Mouse (Mus musculus) activated CD4-positive, CD25-positive, alpha-beta regulatory T cell, adult 4 months (primary cell): ENCODE data around the gene Gse1. TPM values are rescaled to one million over a fixed set of nuclear protein-coding genes. Genes with fewer than 3 reads are reported as not detected.
"Not testable (repeated sequence)": the region's sequence is repeated elsewhere in the genome, so short reads cannot be mapped to it uniquely, and the experiment has no call there.

Experiments
- ATAC-seq: one replicate; pipeline ENCODE4 v1.8.0; 2017
- polyA plus RNA-seq, 2 experiments: library from polyadenylated mRNA; unstranded; fragments of 100-300 nt; shearing (Covaris generic); gene quantifications; one replicate each; pipeline ENCODE4 v1.2.1; 2017

The Gse1 gene
- polyA plus RNA-seq, 2 experiments from 2014 or later = 2.9 to 4.1 TPM

GRCm38 (mm10) chr8:120327131-120327554 is 98.9 kb downstream of the Gse1 start:
- no peak for ATAC-seq

- no peak for ATAC-seq
Observed at GRCm38 (mm10) chr8:120328361-120329022, 100.2 kb downstream of the Gse1 start.

- no peak for ATAC-seq
Observed at GRCm38 (mm10) chr8:120329030-120329748, 100.9 kb downstream of the Gse1 start.

DNA sequence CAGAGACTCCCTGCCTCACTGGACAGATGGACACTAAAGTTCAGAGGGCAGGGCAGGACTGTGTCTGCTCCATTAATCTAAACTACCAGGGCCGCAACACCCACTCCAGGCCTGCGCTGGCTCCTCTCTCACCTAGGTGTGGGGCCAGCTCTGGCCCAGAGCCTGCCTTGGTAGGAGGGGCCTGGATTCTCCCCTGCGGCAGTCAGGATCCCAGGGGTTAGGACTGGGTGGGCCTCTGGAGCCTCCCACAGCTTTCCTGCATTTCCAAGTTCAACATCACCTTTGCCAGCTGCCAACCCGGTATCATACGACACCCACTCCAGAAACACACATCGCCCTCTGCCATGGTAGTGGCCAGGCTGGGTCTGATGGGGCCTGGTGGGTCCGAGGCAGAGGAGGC is 102.8 kb downstream of the Gse1 start:
- ATAC-seq = no peak

- ATAC-seq = peak; percentile 92
Observed at GRCm38 (mm10) chr8:120332379-120333229, 104.3 kb downstream of the Gse1 start.

- no peak for ATAC-seq
Observed at GRCm38 (mm10) chr8:120333681-120334080, 105.4 kb downstream of the Gse1 start.

GRCm38 (mm10) chr8:120334261-120334660 is 106.0 kb downstream of the Gse1 start:
- not testable (repeated sequence) for ATAC-seq

DNA sequence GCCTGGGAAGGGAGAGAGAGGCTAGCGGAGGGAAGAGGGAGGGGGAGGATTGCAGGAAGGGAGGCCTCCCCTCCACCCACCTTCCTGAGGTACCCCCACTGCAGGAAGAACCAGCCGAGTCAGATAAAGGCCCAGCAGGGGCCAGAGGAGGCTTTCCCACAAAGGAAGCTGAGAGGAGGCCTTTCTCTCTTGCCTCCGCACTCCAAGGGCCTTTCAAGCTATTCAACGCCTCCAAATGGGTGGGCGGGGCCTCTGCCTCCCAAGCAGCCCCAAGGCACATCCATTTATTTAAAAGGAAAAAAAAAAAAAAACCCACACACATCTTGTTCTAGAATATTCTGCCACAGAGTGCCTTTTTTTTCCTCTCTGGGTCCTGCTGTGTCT is 106.6 kb downstream of the Gse1 start:
- no peak for ATAC-seq

DNA sequence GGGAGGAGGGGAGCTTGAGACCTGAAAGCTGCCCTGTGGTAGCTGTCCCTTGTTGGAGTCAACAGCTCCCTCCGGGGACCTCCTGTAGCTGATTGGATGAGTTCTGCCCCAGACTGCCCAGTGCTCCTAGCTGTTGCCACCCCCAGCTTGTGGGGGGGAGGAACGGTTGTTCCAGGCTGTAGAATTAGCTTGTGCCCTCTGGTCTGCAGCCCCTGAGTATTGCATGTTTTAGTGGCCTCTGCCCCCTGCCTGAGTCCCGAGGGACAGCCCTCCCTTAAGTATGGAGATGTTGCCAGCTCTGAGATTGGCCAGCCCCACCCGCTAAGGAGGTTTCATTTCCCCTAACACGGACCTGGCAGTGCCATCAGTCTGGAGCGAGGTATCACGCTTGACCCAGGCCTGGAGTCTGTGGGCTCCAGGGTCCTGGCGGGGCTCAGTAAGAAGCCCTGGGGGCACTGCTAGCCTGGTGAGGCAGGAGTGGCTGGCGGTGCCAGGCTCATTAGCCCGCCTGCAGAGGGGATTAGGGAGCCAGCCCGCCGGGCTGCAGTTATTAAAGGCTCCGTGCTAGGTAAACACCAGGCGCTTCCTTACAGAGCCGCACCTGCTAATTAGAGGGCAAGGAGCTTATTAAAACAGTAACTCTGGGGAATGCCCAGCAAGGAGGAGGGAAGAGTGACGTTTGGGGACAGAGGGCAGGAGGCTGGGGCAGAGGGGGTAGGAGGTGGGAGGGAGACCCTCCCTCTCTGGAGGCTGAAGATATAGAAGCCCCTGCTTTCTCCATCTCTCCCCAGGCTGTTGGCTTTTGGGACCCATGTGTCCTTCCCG is 107.2 kb downstream of the Gse1 start:
- no peak for ATAC-seq

DNA sequence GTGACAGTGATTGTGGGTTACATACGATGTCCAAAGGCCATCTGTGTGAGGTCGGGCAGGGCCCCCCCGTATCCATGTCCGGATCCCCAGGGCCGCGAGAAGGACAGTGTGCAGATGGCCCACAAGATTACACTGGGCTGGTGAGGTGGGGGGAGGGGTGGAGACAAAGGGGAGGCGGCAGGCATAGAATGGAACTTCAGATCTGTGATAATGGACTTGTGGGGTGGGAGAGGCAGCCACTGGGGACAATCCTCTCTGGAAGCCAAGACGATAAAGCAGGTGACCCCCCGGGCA is 107.8 kb downstream of the Gse1 start:
- no peak for ATAC-seq

GRCm38 (mm10) chr8:120336909-120337555 is 108.8 kb downstream of the Gse1 start:
- no peak for ATAC-seq

DNA sequence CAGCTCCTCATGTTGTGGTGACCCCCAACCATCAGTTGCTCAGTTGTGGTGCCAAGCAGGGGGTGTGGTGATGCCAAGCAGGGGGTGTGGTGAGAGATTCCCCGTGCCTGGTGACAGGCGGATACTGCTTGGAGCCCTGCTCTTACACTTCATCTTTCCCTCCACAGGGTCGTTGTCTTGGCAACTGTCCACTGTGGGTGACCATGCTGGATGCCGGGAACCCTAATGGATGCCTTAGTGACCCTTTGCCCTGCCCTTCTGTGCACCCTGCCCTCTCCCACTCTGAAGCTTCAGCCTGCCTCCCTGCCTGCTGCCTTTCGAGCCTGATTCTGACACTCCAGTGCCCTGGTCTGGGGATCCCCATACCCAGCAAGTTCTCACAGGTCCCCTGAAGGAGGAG is 109.4 kb downstream of the Gse1 start:
- no peak for ATAC-seq

- no peak for ATAC-seq
Observed at GRCm38 (mm10) chr8:120338678-120339077, 110.4 kb downstream of the Gse1 start.

DNA sequence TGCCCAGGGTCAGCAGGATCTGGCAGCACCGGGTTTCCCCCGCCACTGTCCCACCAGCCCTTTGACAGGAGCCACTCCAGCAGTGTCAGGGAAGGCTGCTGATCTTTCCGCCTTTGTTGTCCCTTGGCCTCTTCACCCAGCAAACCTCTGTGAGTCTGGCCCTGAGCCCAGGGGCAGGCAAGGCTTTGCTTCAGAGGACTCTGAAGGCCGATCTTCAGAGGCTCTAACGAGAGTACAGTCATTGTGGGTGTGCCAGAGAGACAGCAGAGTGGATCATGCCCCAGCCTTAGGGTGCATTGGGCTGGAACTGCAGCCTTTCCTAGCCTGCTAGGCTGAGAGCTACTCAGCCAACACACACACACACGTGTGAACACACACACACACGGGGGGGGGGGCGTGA is 111.5 kb downstream of the Gse1 start:
- ATAC-seq = no peak

DNA sequence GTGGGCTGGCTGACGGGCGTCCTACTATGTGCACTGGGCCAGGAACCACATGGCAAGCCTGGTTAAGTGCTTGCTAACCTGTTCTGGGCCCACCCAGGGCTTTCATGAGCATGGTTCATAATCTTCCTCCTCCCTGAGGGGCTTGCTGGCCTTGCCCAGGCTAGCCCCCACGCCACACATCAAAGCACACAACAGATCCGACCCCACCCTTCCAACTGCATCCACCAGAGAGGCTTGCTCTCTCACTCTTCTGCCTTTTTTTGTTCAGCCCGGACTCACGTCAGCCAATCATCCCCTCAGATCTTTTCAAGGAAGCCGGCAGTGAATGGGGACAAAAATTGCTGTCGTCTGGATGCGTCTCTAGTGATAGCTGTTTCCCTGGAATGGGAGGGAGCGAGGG is 112.9 kb downstream of the Gse1 start:
- no peak for ATAC-seq

GRCm38 (mm10) chr8:120342847-120343548 is 114.7 kb downstream of the Gse1 start:
- no peak for ATAC-seq

GRCm38 (mm10) chr8:120343582-120343981 is 115.3 kb downstream of the Gse1 start:
- no peak for ATAC-seq

DNA sequence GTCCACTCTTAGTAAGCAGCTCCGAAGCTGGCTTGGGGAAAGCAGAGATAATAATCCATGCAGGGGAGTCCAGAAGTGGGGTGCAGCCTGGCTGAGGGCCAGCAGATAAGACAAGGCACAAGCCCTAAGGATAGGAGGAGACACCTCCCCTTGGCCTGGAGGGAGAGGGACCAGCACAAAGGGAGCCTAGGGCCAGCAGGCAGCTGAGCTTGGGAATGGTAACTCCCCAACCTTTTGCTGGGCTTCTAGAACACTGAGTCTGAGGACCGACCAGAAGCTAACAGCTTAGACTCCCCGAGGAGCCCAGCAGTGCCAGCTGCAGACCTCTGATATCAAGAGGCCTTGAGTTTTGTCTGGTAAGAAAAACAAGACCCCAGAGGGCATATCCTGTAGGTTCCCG is 115.9 kb downstream of the Gse1 start:
- ATAC-seq = no peak

- ATAC-seq = no peak
Observed at GRCm38 (mm10) chr8:120344583-120344982, 116.3 kb downstream of the Gse1 start.

DNA sequence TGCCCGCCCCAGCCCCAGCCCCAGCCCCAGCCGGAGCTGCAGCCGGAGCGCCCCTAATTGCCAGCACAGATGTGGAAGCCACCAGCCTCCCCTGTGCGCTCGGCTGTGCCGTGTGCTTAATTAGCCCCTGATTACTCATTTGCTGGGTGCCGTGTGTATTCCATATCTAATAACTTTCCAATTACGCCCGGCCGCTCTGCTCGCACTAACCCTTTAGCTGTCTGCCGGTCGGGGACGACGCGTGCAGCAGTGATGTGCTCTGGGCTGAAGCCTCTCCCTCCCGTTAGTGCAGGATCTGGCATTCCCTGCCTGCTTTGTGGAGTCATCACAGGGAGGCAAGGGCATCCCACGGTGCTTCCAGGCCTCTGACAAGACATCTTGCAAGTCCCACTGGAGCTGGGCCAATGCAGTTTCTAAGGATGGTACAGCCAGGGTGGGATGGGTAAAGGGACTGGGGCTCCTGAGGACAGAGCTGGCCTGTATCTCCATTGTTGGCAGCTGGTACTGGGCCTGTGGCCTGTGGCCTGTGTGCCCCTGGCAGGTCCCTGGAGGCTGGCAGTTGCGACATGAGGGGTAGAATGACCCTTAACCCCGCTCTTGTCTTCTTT is 119.6 kb downstream of the Gse1 start:
- ATAC-seq = no peak

DNA sequence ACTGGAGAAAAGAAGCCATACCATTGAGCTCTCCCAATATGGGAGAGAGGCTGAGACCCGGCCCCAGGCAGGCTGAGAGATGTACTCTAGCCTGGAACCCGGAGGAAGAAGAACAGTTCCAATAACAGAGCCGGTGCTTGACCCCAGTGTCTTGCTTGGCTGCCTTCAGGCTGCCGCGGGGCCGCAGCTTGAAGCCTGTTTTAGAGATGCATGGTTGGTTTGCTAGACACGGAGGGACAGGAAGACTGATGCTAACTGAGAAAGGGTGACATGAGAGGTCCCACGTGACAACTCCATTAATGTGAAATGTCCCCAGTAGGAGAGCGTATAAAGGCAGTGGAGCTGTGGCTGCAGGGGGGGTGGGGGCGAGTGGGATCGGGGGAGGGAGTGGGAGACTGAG is 120.7 kb downstream of the Gse1 start:
- ATAC-seq = no peak
